Mouse (Mus musculus): ENCODE measurements around the gene Acadl. TPM values are rescaled to one million over a fixed set of nuclear protein-coding genes. Genes with fewer than 3 reads are reported as not detected.

Acadl gene
- 33.1 and 40.1 TPM in 2 replicates for polyA plus RNA-seq (2012; rRNA removed)

GRCm38 (mm10) chr1:66862712-66863511, at the start of gene Acadl:
Gene Acadl, minus strand, starts transcription at chr1:66863277.

GRCm38 (mm10) chr1:66817453-66817839, 45.6 kb downstream of the Acadl start, which contains the start of gene Kansl1l:
Gene Kansl1l, minus strand, starts transcription at chr1:66817562.

Other genes with a start within 250 kb of the Acadl start
- gene Rpe, start 162.4 kb downstream of the Acadl start, polyA plus RNA-seq (2012; rRNA removed) = 11.9 and 12.0 TPM in 2 replicates
- gene Kansl1l, start 45.7 kb downstream of the Acadl start, polyA plus RNA-seq (2012; rRNA removed) = 2.0 and 2.3 TPM in 2 replicates
- 0.17 and 5.6 TPM in 2 replicates for gene Myl1, start 82.1 kb upstream of the Acadl start, polyA plus RNA-seq (2012; rRNA removed)
- 15.5 and 16.9 TPM in 2 replicates for gene Lancl1, start 175.6 kb upstream of the Acadl start, polyA plus RNA-seq (2012; rRNA removed)